Mouse (Mus musculus): ENCODE measurements at regions not wholly inside any gene's neighbourhood (a gene's known extent, or its start where the extent isn't known, plus 50 kb on each side); places are given as distances from the start of the nearest gene placed in this dataset.

GRCm38 (mm10) chr9:30578213-30578612 lies 151.3 kb downstream of the Snx19 start:
- DNase-seq = peak; percentile 41

GRCm38 (mm10) chr9:30577243-30577642 lies 150.3 kb downstream of the Snx19 start:
- no peak for DNase-seq

GRCm38 (mm10) chr9:30575531-30575930 lies 148.6 kb downstream of the Snx19 start:
- no peak for DNase-seq

- DNase-seq = no peak
These were observed 146.4 kb downstream of the Snx19 start for GRCm38 (mm10) chr9:30573294-30573693.

- no peak for DNase-seq
These were observed 144.1 kb downstream of the Snx19 start for GRCm38 (mm10) chr9:30571014-30571413.

- no peak for DNase-seq
These were observed 138.1 kb downstream of the Snx19 start for GRCm38 (mm10) chr9:30564765-30565680.

GRCm38 (mm10) chr9:30563399-30563798 lies 136.5 kb downstream of the Snx19 start:
- DNase-seq = no peak

- no peak for DNase-seq
These were observed 128.0 kb downstream of the Snx19 start for GRCm38 (mm10) chr9:30554908-30555307.

- peak; percentile 15 for DNase-seq
These were observed 125.8 kb downstream of the Snx19 start for GRCm38 (mm10) chr9:30552721-30553120.

- DNase-seq = no peak
These were observed 123.1 kb downstream of the Snx19 start for GRCm38 (mm10) chr9:30549892-30550515.

GRCm38 (mm10) chr9:30539858-30540257 lies 113.0 kb downstream of the Snx19 start:
- DNase-seq = no peak

GRCm38 (mm10) chr9:30536508-30537100 lies 109.7 kb downstream of the Snx19 start:
- no peak for DNase-seq

- no peak for DNase-seq
These were observed 108.1 kb downstream of the Snx19 start for GRCm38 (mm10) chr9:30534961-30535360.

GRCm38 (mm10) chr9:30533780-30534343 lies 107.0 kb downstream of the Snx19 start:
- no peak for DNase-seq

- no peak for DNase-seq
These were observed 106.3 kb downstream of the Snx19 start for GRCm38 (mm10) chr9:30533091-30533779.

- no peak for DNase-seq
These were observed 98.2 kb downstream of the Snx19 start for GRCm38 (mm10) chr9:30525086-30525485.

GRCm38 (mm10) chr9:30524401-30525066 lies 97.6 kb downstream of the Snx19 start:
- DNase-seq = no peak

GRCm38 (mm10) chr9:30523852-30524251 lies 96.9 kb downstream of the Snx19 start:
- DNase-seq = no peak

- DNase-seq = peak; percentile 29
These were observed 95.9 kb downstream of the Snx19 start for GRCm38 (mm10) chr9:30522595-30523350.

GRCm38 (mm10) chr9:30521556-30522240 lies 94.8 kb downstream of the Snx19 start:
- DNase-seq = no peak
